Mouse (Mus musculus) right cerebral cortex, adult 18-20 months (tissue): ENCODE measurements around the gene Ssna1.

Source experiments
- DNase-seq: peaks from one replicate; pipeline ENCODE4 v3.0.0; 2022; ENCODE audit warnings: mixed read lengths

Ssna1 gene

GRCm38 (mm10) chr2:25271827-25272511 lies at the start of gene Ssna1, which contains the start of gene Anapc2:
TSS of gene Ssna1 (minus strand) at chr2:25272438.
TSS of gene Anapc2 (plus strand) at chr2:25272478.
- peak; percentile 98 for DNase-seq

DNA sequence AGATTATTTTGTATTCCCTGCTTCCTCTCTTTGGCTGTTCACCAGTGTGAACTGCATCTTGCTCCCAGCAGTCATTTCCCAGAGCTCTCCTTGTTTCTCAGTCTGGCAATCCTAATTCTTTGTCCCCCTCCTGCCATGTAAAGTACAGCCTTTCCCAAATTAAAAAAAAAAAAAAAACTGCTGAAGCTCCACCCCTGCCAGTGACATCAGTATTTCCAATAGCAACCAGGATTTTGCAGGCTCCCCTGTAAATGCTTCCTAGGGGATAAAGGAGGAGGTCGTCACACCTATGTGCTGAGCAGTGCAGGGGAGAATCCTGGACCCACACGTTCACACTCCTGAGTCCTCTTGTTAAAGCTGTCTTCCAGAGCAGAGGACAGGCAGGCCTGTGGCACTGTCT lies 47.8 kb upstream of the Ssna1 start:
- no peak for DNase-seq

- DNase-seq, result peak; percentile 93
Measured at GRCm38 (mm10) chr2:25318971-25319773, 46.9 kb upstream of the Ssna1 start, which contains the start of gene Grin1. TSS of gene Grin1 (minus strand) at chr2:25319187.

DNA sequence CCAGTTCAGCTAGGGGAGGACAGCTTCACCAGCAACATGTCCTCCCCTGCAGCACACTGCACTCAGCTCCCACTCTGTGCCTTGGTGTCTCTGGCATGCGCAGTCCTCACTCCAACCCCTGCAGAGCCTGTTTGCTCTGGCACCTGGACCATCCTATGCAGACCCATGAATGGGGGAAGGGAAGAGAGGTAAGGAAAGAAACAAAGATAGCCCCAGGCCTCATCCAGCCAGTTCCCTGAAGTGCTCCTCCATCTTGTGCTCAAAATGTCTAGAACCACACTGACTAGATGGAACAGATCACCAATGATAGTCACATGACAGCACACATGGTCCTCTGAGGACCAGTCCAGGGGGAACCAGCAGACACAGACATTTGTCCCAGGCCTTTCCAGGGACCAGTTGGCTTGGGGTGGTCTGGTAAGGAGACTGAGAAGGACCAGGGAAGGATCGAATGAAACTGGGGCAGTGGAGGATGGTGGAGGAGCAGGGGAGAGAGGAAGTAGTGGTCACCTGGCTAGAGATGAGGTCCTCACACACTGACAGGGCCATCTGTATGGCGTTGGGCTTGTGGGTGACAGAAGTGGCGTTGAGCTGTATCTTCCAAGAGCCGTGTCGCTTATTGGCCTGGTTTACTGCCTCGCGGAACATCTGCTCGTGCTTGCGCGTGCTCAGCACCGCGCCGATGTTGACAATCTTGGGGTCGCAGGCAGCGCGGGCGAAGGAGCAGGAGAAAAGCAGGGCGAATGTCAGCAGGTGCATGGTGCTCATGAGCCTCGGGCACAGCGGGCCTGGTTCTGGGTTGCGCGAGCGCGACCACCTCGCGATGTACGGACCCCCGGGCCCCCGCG lies 46.1 kb upstream of the Ssna1 start:
- peak; percentile 74 for DNase-seq

- no peak for DNase-seq
Measured at GRCm38 (mm10) chr2:25311491-25311891, 39.3 kb upstream of the Ssna1 start.

- DNase-seq, result no peak
Measured at GRCm38 (mm10) chr2:25310969-25311368, 38.7 kb upstream of the Ssna1 start.

DNA sequence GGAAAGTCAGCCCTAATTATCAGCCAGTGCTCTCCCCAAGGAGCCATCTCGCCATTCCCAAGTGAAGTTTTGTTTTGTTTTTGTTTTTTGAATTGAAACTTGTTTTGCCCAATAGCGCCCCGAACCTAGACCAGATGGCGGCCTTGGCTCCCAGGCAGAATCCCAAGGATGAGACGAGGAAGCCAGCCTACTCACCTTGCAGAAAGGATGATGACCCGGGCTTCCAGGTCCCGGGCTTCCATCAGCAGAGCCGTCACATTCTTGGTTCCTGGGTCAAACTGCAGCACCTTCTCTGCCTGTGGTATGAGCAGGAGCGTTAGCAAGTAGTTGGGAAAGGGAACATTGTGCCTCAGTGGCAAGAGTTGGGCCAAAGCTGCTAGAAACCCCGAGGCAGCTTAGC lies 37.9 kb upstream of the Ssna1 start:
- DNase-seq, result no peak

GRCm38 (mm10) chr2:25305587-25306359 lies 33.5 kb upstream of the Ssna1 start:
- DNase-seq, result no peak

GRCm38 (mm10) chr2:25304657-25305541 lies 32.7 kb upstream of the Ssna1 start:
- no peak for DNase-seq

DNA sequence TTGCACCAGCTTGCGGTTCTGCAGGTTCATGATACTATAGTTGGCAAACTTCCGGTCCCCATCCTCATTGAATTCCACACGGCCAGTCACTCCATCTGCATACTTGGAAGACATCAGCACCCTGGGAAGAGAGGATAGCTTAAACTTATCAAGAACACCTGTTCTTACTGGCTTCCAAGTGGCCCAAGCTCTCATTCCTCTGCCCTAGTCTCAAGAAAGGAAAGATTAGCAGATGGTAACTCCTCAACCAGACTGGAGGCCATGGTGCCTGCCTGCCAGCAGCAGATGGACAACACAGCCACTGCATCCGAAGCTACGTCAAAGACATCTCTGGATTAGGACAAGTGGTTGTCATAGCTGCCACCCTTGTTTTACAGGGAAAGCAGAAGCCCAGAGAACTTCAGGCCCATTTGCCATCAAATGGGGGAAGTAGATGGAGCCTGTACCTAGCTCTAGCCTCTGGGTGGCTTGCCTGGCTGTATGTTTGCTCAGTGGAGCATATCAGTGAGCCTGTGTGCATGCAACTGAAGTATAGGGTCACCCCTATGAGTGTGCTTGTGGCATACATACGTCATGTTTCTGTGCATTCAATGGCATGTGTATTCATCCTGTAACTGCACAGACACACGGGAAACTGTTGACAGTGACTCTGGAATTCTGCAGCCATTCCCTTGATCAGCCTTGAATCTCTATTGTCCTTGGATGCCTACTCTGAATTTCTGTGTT lies 31.9 kb upstream of the Ssna1 start:
- DNase-seq, result no peak

DNA sequence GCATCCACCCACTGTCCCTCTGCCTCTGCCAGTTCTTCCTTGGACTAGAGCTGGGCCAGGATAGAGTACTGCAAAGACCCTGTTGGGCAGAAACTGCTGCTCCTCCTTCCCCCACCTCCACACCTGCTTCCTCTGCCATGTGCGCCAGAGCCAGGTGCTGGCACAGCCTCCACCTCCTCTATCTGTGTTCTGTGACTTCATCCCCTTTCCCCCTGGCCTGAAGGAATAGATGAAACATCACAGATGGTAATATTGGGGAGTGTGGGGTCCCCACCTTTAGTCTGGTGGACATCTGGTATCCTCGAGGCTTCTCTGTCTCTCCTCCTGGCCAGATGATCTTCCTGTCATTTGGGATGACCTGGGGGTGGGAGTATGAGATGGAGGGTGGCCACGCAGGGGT lies 31.2 kb upstream of the Ssna1 start:
- no peak for DNase-seq

- DNase-seq, result no peak
Measured at GRCm38 (mm10) chr2:25298046-25298445, 25.8 kb upstream of the Ssna1 start.

DNA sequence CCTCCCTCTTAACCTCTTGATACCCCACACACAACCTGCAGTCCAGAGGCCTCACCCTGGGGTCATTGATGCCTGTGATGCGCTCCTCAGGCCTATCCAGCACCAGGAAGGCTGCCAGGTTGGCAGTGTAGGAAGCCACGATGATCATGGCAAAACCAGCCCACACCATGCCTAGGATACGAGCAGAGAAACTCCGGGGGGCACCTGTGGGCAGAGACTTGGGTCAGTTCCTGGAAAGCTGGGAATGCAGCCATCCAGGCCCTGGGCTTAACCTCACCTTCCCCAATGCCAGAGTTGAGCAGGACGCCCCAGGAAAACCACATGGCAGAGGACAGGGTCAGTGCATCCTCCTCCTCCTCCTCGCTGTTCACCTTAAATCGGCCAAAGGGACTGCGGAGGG lies 24.9 kb upstream of the Ssna1 start:
- no peak for DNase-seq

GRCm38 (mm10) chr2:25293706-25294105 lies 21.5 kb upstream of the Ssna1 start:
- no peak for DNase-seq

- DNase-seq, result no peak
Measured at GRCm38 (mm10) chr2:25292856-25293255, 20.6 kb upstream of the Ssna1 start.

DNA sequence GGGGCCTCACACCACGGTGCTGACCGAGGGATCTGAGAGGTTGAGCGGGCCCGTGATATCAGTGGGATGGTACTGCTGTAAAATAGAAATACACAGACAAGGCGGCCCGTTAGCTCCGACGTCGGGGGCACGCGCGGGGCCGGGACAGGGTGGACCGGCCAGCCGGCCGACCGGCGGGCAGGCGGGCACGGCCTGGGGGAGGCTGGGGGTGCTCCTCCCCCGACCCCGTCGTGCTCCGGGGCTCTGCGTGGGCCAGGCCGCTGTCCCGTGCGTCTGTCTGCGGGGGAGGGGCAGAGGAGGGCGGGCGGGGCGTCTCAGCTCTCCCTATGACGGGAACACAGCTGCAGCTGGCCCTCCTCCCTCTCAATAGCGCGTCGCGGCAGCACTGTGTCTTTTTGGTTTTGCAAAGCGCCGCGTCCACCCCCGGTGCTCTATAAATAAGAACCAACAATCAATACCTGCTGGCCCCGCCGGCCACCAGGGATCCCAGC lies 19.9 kb upstream of the Ssna1 start:
- DNase-seq, result no peak

DNA sequence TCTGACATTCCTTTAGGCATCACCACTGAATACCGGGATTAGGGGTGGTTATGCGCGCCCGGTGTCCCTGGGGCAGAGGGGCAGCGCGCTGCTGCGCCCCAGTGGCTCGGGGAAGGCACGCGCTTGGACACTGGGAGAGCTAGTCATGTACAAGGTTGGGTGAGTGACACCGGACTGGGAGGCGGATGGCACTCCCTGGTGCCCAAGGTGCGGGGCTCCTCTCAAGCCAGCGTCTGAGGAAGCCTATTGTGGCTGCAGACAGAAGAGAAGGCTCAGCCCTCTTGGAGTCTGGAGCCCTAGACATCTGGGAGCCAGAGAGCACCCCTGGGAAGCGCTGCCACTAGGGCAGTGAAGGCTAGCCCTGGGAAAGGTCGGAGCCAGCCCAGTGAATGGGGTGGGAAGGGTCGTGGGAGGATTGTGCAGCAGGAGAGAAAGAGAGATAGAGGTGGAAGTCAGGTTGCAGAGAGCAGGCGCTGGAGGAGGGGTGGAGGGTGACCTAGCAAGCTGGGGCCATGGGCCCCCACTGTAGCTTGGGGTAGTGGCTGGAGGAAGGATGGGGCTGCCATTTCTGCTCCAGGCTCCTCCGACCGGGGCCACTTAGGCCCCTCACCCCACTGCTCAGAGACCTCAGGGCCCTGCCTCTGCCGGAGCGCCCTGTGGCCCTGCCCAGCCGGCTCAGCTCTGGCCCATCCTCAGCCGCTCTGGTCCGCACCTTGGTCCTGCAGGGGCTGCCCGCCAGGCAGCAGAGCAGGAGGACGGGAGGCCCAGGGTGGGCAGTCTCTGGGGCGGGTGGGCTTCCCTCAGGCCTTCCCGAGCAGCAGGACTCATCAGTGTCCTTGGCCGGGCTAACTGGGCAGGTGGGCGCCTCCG lies 19.2 kb upstream of the Ssna1 start:
- DNase-seq, result no peak

DNA sequence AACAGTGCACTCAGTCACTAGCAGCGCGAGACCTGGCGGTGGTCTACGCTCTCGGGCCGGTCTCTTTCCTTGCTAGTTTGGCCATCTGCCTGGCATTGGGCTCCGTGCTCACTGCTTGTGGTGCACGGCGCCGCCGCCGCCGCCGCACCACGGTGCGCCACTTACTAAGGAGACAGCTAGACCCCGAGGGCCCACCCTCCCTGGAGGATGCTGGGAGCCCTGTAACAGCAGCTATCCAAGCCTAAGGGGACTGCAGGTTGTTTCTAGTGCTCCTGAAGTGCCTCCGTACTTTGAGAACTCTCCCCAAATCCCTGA lies 18.5 kb upstream of the Ssna1 start:
- no peak for DNase-seq

- DNase-seq, result peak; percentile 79
Measured at GRCm38 (mm10) chr2:25290101-25290815, 18.0 kb upstream of the Ssna1 start.
